Mouse (Mus musculus) kidney, adult 8-10 months (tissue): Measurements from ENCODE around the gene Dync2h1.
"Not testable (repeated sequence)": the region's sequence is repeated elsewhere in the genome, so short reads cannot be mapped to it uniquely, and the experiment has no call there.

Source experiments
- DNase-seq, 2 experiments: peaks; one replicate each; pipeline ENCODE4 v3.0.0; 2022

Dync2h1 gene

DNA sequence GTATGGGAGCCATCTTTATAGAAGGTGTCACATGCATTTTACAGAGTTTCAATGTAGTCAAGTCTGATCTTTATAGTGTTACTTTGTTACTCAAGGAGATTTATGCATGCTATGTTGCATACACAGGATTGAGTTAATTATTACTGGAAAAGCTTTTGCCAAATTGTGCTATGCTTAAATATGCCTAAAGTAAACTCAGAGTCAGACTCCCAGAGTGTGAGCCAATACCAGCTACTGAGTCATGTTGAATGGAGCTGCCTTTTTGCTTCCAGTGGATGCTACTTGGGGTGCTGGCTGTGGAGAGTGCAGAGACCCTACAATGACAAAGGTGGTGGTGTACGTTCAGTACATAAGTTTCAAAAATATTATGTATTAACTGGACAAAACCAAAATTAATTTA lies 169.5 kb downstream of the Dync2h1 start:
- peak in 1 of 2 experiments; percentile 18 for DNase-seq

DNA sequence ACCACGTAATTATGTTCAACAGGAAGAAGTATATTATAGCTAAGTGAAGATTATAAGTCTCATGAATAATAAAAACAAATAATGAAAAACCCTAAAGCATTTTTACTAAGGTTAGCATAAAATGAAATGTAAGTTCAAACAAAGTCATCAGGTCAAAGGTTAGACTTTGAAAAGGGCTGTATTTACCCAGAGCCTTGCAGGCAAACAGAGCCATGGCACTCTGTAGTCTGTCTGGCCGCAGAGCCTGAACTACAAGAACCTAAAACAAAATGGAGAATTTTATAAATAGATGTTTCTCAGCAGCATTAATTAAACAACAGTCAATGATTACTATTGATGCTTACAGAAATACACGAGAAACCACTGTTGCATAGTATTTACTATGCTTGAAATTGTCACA lies 174.5 kb downstream of the Dync2h1 start:
- DNase-seq, result no peak

DNA sequence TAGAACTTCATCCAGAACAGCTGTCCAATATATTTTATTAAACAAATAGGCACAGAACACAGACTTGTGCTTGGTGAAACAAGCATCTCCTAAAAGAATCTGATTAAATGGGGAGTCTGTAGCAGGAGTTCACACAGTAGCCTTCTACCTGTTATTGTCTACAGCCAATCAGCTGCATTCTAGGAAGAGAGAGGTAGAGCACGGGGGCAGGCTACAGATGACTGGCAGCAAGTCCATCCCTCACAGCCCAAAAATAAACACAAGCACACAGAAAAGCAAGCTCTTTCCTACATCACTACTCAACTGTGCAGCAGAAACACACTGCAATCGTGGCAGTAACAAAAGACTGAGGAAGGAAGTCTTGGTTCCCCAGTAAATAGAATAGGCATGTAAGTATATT lies 189.4 kb downstream of the Dync2h1 start:
- no peak for DNase-seq

DNA sequence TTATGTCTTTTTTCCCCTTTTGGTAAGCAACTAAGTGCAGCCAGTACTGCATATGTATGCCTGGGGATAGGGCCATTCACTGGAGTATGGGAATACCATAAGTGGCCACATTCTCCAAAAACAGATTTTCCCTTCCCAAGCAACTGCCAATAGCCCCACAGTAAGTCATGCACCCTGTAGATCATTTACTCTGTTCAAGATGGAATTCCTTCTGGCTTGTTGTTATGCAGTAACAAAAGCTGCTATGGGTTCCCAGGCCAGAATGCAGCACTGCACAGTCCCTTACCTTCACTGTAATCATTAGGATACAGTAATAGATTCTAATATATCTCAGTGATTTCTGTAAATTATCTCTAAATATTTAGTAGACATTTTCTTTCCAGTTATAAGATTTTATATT lies 190.0 kb downstream of the Dync2h1 start:
- peak; percentile 5 to 57 for DNase-seq

DNA sequence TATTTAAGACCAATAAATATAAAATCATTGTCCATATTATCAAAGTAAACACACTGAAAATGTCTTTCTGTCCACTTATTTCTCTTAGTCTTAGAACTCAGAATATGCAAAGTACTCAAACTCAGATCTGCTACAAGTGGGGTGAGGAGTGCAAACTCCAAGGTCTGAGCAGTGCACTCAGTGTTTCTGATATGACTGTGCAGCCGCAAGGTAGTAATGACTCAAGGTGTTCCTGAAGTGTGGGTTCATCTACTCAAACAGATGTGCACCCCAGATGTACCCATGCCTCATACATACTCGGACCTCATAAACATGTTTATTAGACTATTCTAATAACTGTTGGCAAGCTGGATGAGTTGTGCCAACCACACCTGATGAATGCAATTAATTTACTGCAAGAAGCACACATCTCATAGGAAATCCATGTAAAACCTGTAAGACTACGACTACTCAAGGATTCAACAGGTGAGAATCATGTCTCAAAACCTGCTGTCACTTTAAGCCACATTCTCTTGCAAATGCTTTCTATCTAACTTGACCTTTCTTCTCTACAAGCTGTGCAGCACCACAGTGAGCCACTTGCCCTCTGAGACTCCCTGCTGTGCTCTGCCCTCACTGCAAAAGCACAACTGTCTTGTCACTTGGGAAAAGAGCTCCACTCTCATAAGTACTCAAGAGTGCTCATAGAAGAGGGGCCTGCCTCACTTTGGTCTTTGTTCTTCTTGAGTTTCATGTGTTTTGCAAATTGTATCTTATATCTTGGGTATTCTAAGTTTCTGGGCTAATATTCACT lies 195.2 kb downstream of the Dync2h1 start:
- no peak for DNase-seq

DNA sequence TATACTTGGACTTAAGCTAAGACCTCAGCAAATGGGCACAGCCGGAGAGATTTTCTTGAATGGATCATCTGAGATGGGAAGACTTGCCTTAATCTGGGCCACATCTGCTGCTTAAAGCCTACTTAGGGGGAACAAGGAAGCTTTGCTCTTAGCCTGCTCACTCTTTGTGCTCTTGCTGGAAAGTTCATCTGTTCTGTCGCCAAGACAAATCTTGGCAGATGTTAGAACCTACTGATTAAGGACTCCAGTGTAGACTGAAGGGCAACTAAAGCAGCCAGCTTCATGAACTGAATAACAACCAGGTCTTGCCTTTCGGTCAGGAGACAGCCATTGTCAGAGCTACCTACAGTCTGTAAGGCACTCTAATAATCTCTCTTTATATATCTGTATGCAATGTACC lies 198.1 kb downstream of the Dync2h1 start:
- no peak for DNase-seq

DNA sequence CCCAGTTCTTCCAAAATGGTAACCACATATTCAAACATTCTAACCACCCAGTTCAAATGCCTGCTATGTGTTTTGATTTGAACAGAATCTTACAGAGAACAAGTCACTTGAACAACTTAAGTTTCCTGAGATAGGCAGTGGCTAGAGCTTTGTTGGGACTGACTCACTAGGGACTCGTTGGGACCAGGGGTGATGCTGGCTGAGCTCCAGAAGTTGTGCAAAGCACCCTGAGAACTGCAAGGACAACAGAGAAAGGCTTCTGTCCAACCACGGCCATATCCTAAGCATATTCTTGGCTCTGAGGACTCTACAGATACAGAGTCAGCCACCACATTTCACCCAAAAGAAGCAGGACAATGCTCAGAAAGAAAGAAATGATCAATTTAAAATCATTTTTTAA lies 215.1 kb downstream of the Dync2h1 start:
- no peak for DNase-seq

DNA sequence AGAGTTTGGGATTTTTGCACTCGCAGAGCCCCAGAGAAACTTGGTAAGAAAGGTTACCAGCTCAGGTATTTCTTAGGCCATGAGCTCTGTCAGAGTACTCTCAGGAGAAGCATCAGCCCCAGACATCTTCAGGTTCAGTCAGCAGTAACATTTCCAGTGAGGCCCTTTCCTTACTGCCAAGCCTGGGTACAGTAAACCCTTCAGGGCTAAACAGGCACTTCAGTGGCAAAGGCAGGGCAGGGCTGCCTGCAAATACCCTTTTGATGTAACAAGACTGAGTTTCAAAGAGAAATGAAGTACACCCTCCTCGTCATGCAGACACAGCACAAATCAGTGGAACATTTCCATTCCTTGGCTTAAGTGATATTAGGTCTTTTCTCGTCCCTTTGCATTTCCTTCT lies 219.2 kb downstream of the Dync2h1 start:
- DNase-seq, result no peak

DNA sequence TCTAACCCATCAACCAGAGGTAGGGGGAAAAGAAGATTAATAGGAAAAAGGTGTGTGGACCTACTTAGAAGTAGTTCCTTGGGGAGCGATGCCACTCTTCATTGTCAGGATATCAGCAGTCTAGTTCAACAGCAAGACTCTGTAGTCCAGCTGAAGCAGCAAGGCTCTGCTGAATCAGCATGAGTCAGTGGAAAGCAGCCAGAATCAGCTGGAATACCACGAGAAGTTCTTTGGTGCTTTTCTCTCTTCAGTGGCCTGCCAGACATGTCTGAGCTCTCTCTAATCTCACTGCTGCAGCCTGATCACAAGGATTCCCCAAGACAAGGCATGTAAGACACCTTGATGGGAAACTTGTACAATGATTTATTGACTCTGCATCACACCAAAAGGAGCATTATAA lies 225.9 kb downstream of the Dync2h1 start:
- no peak for DNase-seq

DNA sequence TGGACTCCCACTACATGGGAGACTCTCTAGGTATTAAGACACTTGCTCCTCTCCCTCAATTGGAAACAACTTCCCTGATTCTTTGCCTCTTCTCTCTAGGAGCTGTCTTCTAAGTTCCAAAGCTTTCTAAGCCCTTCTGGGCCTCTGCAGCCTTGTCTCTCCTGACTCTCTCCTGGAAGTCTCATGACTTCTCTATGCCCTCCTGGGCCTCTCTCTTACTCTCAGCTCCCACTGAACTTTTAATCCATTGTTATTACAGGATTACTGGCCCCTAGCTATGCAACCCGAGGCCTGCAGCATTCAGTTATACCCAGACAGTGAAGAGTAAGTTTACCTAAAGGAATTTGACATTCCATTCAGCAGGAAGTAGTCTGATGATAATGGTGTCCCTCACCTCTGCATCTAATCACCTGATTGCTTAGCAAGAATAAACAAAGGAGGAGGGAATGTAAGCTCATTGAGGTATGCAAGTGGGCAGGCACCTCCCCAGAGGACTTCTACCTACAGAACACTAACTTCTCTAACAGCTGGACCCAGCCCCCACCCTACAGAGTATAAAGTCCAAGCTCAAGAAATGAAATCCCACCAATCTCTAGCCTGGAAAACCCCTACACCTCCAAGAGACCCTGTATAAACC lies 256.7 kb downstream of the Dync2h1 start:
- DNase-seq, result peak in 1 of 2 experiments; percentile 15

DNA sequence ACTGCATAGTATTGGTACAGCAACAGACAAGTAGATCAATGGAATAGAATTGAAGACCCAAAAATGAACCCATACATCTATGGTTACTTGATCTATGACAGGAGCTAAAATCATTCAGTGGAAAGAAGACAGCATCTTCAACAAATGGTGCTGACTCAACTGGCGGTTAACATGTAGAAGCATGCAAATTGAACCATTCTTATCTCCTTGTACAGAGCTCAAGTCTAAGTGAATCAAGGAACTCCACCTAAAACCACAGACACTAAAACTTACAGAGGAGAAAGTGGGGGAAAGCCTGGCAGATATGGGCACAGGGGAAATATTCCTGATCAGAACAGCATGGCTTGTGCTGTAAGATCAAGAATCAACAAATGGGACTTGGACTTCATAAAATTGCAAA lies 270.8 kb downstream of the Dync2h1 start:
- no peak for DNase-seq

DNA sequence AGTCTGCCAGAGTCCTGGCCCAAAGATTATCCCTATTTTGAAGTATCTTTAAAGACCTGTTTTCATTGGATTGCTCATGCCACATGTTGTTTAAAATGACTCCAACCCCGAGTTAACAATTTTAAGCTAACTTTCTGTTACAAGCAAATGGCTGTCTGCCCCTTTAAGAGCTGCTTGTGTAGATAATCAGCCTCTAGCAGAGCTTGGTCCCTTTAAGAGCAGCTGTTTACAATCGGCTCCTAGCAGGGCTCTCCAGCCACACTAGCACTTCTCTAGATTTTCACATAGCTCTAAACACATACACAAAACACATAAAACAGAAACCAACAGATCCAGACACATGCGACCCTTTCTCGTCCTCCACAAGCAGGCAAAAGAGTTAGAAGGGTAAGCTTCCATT lies 273.7 kb downstream of the Dync2h1 start:
- not testable (repeated sequence) for DNase-seq

DNA sequence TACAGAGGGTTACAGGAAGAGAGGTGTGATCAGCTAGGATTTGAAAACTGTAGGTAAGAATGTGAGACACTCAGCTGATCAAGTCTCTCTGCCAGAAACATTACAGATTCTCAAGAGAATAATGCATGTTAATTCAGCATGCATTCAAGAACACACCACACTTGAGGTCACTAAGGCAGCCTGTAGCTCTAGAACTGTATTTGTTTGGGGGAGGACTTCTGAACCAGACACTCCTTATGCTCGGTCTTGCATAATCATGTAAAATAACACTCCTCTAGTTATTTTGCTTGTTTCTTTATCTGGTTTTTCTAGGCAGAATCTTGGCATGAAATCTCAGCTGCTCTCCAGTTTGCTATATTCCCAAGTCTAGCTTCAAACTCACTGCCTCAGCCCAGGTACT lies 282.6 kb downstream of the Dync2h1 start:
- no peak for DNase-seq

DNA sequence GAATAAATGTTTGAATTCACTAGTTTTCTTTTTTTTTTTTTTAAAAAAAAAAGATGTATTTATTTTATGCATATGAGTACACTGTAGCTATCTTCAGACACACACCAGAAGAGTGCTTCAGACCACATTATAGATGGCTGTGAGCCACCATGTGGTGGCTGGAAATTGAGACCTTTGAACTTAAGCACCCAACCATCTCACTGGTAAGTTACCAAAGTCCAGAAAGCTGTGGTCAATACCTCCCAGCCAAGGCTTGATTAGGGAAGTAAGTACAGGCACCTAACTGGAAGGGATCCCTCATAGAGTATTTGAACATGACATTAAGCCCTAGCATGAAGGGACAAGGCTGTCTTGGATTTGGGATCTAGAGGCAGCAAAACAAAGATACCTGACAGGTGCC lies 292.9 kb downstream of the Dync2h1 start:
- no peak for DNase-seq

DNA sequence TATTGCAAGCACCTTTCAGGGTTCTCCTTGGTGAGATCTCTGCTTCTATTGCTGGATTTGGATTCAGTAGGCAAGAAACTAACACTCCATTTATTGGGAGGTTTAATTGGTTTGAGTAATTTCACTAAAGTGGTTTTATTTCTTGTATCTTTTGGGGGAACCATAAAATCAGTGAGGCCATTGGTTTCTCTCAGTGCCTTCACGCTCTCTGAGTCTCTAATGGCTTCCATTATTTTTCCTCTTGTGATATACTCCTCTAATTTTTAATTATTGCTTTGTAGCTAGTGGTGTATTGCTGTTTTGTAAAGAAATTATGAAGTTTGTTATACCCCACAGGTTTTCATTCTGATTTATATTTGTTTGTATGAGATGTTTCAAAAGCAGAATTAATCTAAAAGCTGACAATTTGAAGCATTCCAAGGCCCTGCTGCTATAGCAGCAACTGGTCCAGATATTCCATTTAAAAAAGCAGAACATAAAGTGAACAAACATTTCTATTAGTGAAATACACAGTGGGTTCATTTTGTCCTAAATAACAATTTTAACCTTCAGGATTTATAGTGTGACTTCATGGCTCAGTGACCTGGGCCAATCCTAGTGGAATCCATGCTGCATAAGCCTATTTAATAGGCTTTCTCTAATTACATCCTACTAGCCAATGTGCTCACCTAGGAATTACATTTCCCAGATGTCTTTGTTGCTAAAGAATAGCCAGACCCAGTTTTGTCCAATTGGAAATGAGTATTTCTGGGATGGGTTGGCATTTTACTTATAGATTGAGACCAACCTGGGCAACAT lies 302.9 kb downstream of the Dync2h1 start:
- no peak for DNase-seq
